Mouse (Mus musculus) MEL (cell line): Measurements from ENCODE around the gene Drc1. TPM values are rescaled to one million over a fixed set of nuclear protein-coding genes. Genes with fewer than 3 reads are reported as not detected.
A peak's percentile ranks its signal among the peaks of the same experiment; 100 is the strongest.

Source experiments
- DNase-seq: peaks from one replicate; pipeline ENCODE4 v3.0.0; 2011; ENCODE audit warnings: low read depth, low spot score
- H3K27ac ChIP-seq: 2 replicates; pipeline ENCODE4 v1.5.1; 2012; ENCODE audit warnings: low read depth, mild to moderate bottlenecking, control low read depth, low read length, moderate library complexity; ENCODE audit not compliant: control insufficient read depth
- H3K27me3 ChIP-seq, 2 experiments: fragments of 150-350 bp in 1 of 2; sonication (generic) in 1 of 2; 2 replicates each; pipeline ENCODE4 v1.6.1; 2012; ENCODE audit warnings: low read length in 2 of 2, mild to moderate bottlenecking in 2 of 2, improper control_type of control experiment in 1 of 2, moderate library complexity in 1 of 2; ENCODE audit not compliant: insufficient read depth in 2 of 2, control insufficient read depth in 1 of 2
- H3K36me3 ChIP-seq, 2 experiments: 2 replicates each; pipeline ENCODE4 v1.6.1; 2012 to 2014; ENCODE audit warnings: low read length in 2 of 2, improper control_type of control experiment in 1 of 2, inconsistent platforms in 1 of 2, mild to moderate bottlenecking in 1 of 2; ENCODE audit not compliant: insufficient read depth in 2 of 2, control insufficient read depth in 1 of 2
- H3K4me1 ChIP-seq, 2 experiments: fragments of 150-350 bp in 1 of 2; sonication (generic) in 1 of 2; 2 replicates each; pipeline ENCODE4 v1.6.1; 2012; ENCODE audit warnings: low read length in 2 of 2, improper control_type of control experiment in 1 of 2, mild to moderate bottlenecking in 1 of 2; ENCODE audit not compliant: insufficient read depth in 2 of 2, control insufficient read depth in 1 of 2
- H3K4me3 ChIP-seq, 2 experiments: fragments of 150-350 bp in 1 of 2; sonication (generic) in 1 of 2; 2 replicates each; pipeline ENCODE4 v1.5.1; 2012; ENCODE audit warnings: low read depth in 2 of 2, low read length in 2 of 2, mild to moderate bottlenecking in 2 of 2, moderate library complexity in 2 of 2, control low read depth in 1 of 2, improper control_type of control experiment in 1 of 2; ENCODE audit not compliant: control insufficient read depth in 1 of 2, insufficient read depth in 1 of 2
- H3K79me2 ChIP-seq: 2 replicates; pipeline ENCODE4 v1.6.1; 2012; ENCODE audit warnings: mild to moderate bottlenecking, low read length, moderate library complexity; ENCODE audit not compliant: control insufficient read depth, poor library complexity, insufficient read depth
- H3K9ac ChIP-seq: 2 replicates; pipeline ENCODE4 v1.6.1; 2012; ENCODE audit warnings: low read depth, mild to moderate bottlenecking, control low read depth, low read length, moderate library complexity; ENCODE audit not compliant: control insufficient read depth, poor library complexity, severe bottlenecking
- H3K9me3 ChIP-seq: fragments of 150-350 bp; sonication (generic); replicated peaks from 2 replicates; pipeline ENCODE4 v1.6.1; 2012; ENCODE audit warnings: mild to moderate bottlenecking, low read length, improper control_type of control experiment, moderate library complexity; ENCODE audit not compliant: insufficient read depth
- BHLHE40 ChIP-seq: IDR thresholded peaks from 2 replicates; pipeline ENCODE4 v1.6.1; 2012; ENCODE audit warnings: low read depth, mild to moderate bottlenecking, inconsistent platforms, low read length, improper control_type of control experiment, borderline replicate concordance
- ELF1 ChIP-seq: IDR thresholded peaks from 2 replicates; pipeline ENCODE4 v1.6.1; 2014; ENCODE audit warnings: low read depth, mild to moderate bottlenecking, inconsistent platforms, low read length, improper control_type of control experiment, moderate library complexity
- EP300 ChIP-seq, 2 experiments: IDR thresholded peaks; 2 replicates each; pipeline ENCODE4 v1.6.1; 2011; ENCODE audit warnings: improper control_type of control experiment in 2 of 2, low read length in 2 of 2, low read depth in 1 of 2, mild to moderate bottlenecking in 1 of 2
- ETS1 ChIP-seq: IDR thresholded peaks from 2 replicates; pipeline ENCODE4 v1.6.1; 2012; ENCODE audit warnings: low read depth, mild to moderate bottlenecking, inconsistent platforms, low read length, improper control_type of control experiment, moderate library complexity
- GABPA ChIP-seq: IDR thresholded peaks from 2 replicates; pipeline ENCODE4 v1.6.1; 2012; ENCODE audit warnings: low read depth, mild to moderate bottlenecking, inconsistent platforms, low read length, improper control_type of control experiment, moderate library complexity
- HCFC1 ChIP-seq: IDR thresholded peaks from 2 replicates; pipeline ENCODE4 v1.6.1; 2012; ENCODE audit warnings: low read depth, mild to moderate bottlenecking, inconsistent platforms, low read length, improper control_type of control experiment, moderate library complexity
- JUND ChIP-seq: IDR thresholded peaks from 2 replicates; pipeline ENCODE4 v1.6.1; 2011; ENCODE audit warnings: low read depth, mild to moderate bottlenecking, improper control_type of control experiment, low read length
- KAT2A ChIP-seq: conservative IDR thresholded peaks from 2 replicates; pipeline ENCODE4 v1.6.1; 2012; ENCODE audit warnings: low read depth, low read length, improper control_type of control experiment, inconsistent platforms
- MAFK ChIP-seq: IDR thresholded peaks from 2 replicates; pipeline ENCODE4 v1.6.1; 2011; ENCODE audit warnings: low read depth, mild to moderate bottlenecking, low read length, improper control_type of control experiment, borderline replicate concordance
- MAX ChIP-seq: IDR thresholded peaks from 2 replicates; pipeline ENCODE4 v1.6.1; 2011; ENCODE audit warnings: low read length, improper control_type of control experiment
- MAZ ChIP-seq: IDR thresholded peaks from 2 replicates; pipeline ENCODE4 v1.6.1; 2012; ENCODE audit warnings: low read depth, mild to moderate bottlenecking, inconsistent platforms, low read length, improper control_type of control experiment
- MEF2A ChIP-seq: IDR thresholded peaks from 2 replicates; pipeline ENCODE4 v1.6.1; 2014; ENCODE audit warnings: low read depth, mild to moderate bottlenecking, inconsistent platforms, low read length, improper control_type of control experiment; ENCODE audit not compliant: poor library complexity, insufficient replicate concordance, severe bottlenecking; ENCODE audit errors: extremely low read depth
- MXI1 ChIP-seq: IDR thresholded peaks from 2 replicates; pipeline ENCODE4 v1.6.1; 2011; ENCODE audit warnings: mild to moderate bottlenecking, low read depth, low read length, improper control_type of control experiment
- MYB ChIP-seq: IDR thresholded peaks from 2 replicates; pipeline ENCODE4 v1.6.1; 2011; ENCODE audit warnings: mild to moderate bottlenecking, low read depth, low read length, improper control_type of control experiment
- MYC ChIP-seq: IDR thresholded peaks from 2 replicates; pipeline ENCODE4 v1.6.1; 2011; ENCODE audit warnings: low read depth, mild to moderate bottlenecking, low read length, improper control_type of control experiment, moderate library complexity
- NELFE ChIP-seq: IDR thresholded peaks from 2 replicates; pipeline ENCODE4 v1.6.1; 2011; ENCODE audit warnings: low read depth, low read length, improper control_type of control experiment
- NRF1 ChIP-seq: IDR thresholded peaks from 2 replicates; pipeline ENCODE4 v1.6.1; 2014; ENCODE audit warnings: low read depth, mild to moderate bottlenecking, inconsistent platforms, low read length, improper control_type of control experiment, moderate library complexity; ENCODE audit not compliant: poor library complexity, insufficient read depth, severe bottlenecking
- POLR2A ChIP-seq, 2 experiments: IDR thresholded peaks; 2 replicates each; pipeline ENCODE4 v1.6.1; 2011 to 2012; ENCODE audit warnings: low read length in 2 of 2, mild to moderate bottlenecking in 2 of 2, control low read depth in 1 of 2, improper control_type of control experiment in 1 of 2, low read depth in 1 of 2, moderate library complexity in 1 of 2; ENCODE audit not compliant: control insufficient read depth in 1 of 2, insufficient read depth in 1 of 2, poor library complexity in 1 of 2
- POLR2AphosphoS2 ChIP-seq: IDR thresholded peaks from 2 replicates; pipeline ENCODE4 v1.6.1; 2011; ENCODE audit warnings: low read length, improper control_type of control experiment
- RCOR1 ChIP-seq: IDR thresholded peaks from 2 replicates; pipeline ENCODE4 v1.6.1; 2012; ENCODE audit warnings: low read depth, mild to moderate bottlenecking, inconsistent platforms, low read length, improper control_type of control experiment
- UBTF ChIP-seq: IDR thresholded peaks from 2 replicates; pipeline ENCODE4 v1.6.1; 2012; ENCODE audit warnings: low read depth, mild to moderate bottlenecking, inconsistent platforms, low read length, improper control_type of control experiment, moderate library complexity, borderline replicate concordance; ENCODE audit not compliant: insufficient read depth
- USF2 ChIP-seq, 2 experiments: IDR thresholded peaks; 2 replicates each; pipeline ENCODE4 v1.6.1; 2011 to 2012; ENCODE audit warnings: improper control_type of control experiment in 2 of 2, low read length in 2 of 2, borderline replicate concordance in 1 of 2, inconsistent platforms in 1 of 2, low read depth in 1 of 2, mild to moderate bottlenecking in 1 of 2; ENCODE audit not compliant: insufficient read depth in 1 of 2
- ZC3H11A ChIP-seq: IDR thresholded peaks from 2 replicates; pipeline ENCODE4 v1.6.1; 2012; ENCODE audit warnings: low read depth, mild to moderate bottlenecking, inconsistent platforms, low read length, improper control_type of control experiment
- ZKSCAN1 ChIP-seq: IDR thresholded peaks from 2 replicates; pipeline ENCODE4 v1.6.1; 2012; ENCODE audit warnings: low read depth, mild to moderate bottlenecking, inconsistent platforms, low read length, improper control_type of control experiment, moderate library complexity
- ZNF384 ChIP-seq: IDR thresholded peaks from 2 replicates; pipeline ENCODE4 v1.6.1; 2012; ENCODE audit warnings: low read depth, mild to moderate bottlenecking, inconsistent platforms, low read length, improper control_type of control experiment
- polyA plus RNA-seq, 2 experiments: library from polyadenylated mRNA; stranded (reverse) in 1 of 2; unstranded in 1 of 2; fragments of >175 nt in 1 of 2; fragments of >200 nt in 1 of 2; gene quantifications; 2 replicates each; pipeline versions ENCODE4 v1.2.1 to v1.2.4; 2012; ENCODE audit warnings: low replicate concordance in 2 of 2, low read depth in 1 of 2; ENCODE audit not compliant: insufficient read length in 2 of 2, insufficient read depth in 1 of 2, missing spikeins in 1 of 2
- total RNA-seq: library from RNA; depleted of rRNA; stranded (reverse); fragments of 300-350 nt; gene quantifications from 2 replicates; pipeline ENCODE4 v1.2.3, GENCODE M21; 2012

The Drc1 gene
- total and polyA plus RNA-seq, 3 experiments: not detected

DNA sequence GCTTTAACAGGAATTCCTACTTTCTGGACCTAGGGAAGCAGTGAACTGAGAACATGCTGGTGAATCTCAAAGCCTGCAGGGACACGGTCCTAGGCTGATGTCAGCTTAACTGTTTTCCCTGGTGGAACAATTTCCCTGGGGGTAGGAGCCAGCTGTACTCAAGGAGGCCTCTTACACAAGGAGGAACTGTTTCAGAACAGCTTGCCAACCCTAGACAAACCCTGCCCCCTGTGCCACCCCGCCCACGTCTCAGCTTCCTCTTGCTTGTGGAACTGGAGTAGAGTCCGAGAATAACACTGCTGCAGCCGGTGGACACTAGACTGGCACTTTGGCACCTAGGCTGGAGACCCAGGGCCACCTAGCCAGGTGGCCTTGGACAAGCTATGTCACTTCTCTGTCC, 88.2 kb downstream of the Drc1 start:
- peak; percentile 58 for DNase-seq
- H3K9me3 ChIP-seq: no peaks in the 10 kb centered on the region
- TF ChIP-seq ZNF384: no peak
- no peak for TF ChIP-seq USF2 (IDR thresholded peaks at IDR 0.05; ENCODE audit: borderline replicate concordance in 1 of 2, insufficient read depth in 1 of 2, low read depth in 1 of 2, low read length in 2 of 2)
- no peak for TF ChIP-seq MAZ
- TF ChIP-seq UBTF: no peak
- TF ChIP-seq BHLHE40: no peak
- TF ChIP-seq MXI1: no peak
- no peak for TF ChIP-seq POLR2A (IDR thresholded peaks at IDR 0.05; ENCODE audit: control insufficient read depth in 1 of 2, insufficient read depth in 1 of 2, low read depth in 1 of 2, low read length in 2 of 2, poor library complexity in 1 of 2)
- TF ChIP-seq POLR2AphosphoS2: no peak
- TF ChIP-seq ELF1: no peak
- TF ChIP-seq ZC3H11A: no peak
- no peak for TF ChIP-seq GABPA
- TF ChIP-seq ZKSCAN1: no peak
- TF ChIP-seq NRF1: no peak
- TF ChIP-seq MAFK: no peak
- no peak for TF ChIP-seq MEF2A
- TF ChIP-seq RCOR1: no peak
- no peak for TF ChIP-seq ETS1
- TF ChIP-seq MYC: no peak
- TF ChIP-seq MAX: no peak
- no peak overlapping the region for H3K27ac ChIP-seq
- H3K4me1 ChIP-seq: peaks cover 0 to 18% of the 10 kb centered on the region in 2 experiments; a peak in 3 of 4 replicates
- no peak overlapping the region for H3K4me3 ChIP-seq
- H3K9ac ChIP-seq: no peak overlapping the region
- H3K79me2 ChIP-seq: no peaks in the 10 kb centered on the region
- peaks cover 0 to 3% of the 10 kb centered on the region in 2 experiments; a peak in 1 of 4 replicates for H3K36me3 ChIP-seq
- peaks cover 5 to 12% of the 10 kb centered on the region in 2 experiments for H3K27me3 ChIP-seq

DNA sequence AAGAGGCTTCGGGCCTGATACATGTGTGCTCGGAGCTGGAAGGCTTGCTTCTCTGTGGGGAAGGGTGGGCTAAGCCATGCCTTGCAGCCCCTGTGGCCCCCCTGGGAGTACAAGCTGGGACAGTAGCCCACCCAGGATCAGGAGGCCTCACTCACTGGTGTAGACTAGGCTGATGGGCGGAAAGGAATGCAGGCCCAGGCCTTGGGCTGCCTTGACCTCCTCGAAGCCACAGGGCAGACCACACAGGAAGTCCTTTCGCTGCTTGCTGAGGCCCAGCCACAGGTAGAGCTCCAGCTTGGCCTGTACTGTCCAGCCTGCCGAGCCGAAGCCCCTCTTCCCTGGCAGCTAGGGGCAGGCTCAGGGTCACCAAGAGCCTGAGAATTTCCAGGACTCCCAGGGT, 101.7 kb downstream of the Drc1 start:
- Histone ChIP-seq H3K36me3 (no peaks in the 10 kb centered on the region), H3K9ac (no peak overlapping the region), H3K4me3 (no peak overlapping the region), H3K79me2 (no peaks in the 10 kb centered on the region), H3K9me3 (no peaks in the 10 kb centered on the region), H3K4me1 (no peaks in the 10 kb centered on the region), H3K27ac (no peak overlapping the region), H3K27me3 (peaks cover 3 to 8% of the 10 kb centered on the region in 2 experiments; a peak in 3 of 4 replicates)
- no peak for DNase-seq
- no peak for TF ChIP-seq JUND
- TF ChIP-seq EP300 (IDR thresholded peaks at IDR 0.05; ENCODE audit: low read depth in 1 of 2, low read length in 2 of 2): no peak
- TF ChIP-seq MYB: no peak
- TF ChIP-seq HCFC1: no peak
- TF ChIP-seq NELFE: no peak
- no peak for TF ChIP-seq ZNF384
- TF ChIP-seq MAZ: no peak
- TF ChIP-seq KAT2A: no peak
- no peak for TF ChIP-seq ZC3H11A
